Mouse (Mus musculus): Measurements from ENCODE around the gene 2900026A02Rik.

The 2900026A02Rik gene

DNA sequence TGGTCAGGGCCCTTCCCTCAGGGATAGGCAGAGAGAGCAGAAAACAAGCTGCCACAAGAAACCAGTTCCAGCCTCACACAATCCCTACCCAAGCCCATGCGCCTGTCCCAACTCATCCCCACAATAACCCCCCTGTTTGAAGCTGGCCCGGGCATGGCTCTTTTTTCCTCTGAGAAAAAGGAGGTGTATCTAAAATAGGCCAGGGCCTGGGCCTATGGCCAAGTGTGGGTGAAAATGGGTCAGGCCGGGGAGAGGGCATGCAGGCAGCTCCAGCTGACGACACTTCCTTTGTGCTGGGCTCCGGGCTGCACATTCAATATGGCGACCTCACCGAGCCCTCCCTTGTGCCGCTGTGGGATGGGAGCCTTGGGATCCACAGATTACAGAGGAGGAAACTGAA is 177.5 kb downstream of the 2900026A02Rik start:
- no peak for DNase-seq (ENCODE audit: low read depth, low spot score)

DNA sequence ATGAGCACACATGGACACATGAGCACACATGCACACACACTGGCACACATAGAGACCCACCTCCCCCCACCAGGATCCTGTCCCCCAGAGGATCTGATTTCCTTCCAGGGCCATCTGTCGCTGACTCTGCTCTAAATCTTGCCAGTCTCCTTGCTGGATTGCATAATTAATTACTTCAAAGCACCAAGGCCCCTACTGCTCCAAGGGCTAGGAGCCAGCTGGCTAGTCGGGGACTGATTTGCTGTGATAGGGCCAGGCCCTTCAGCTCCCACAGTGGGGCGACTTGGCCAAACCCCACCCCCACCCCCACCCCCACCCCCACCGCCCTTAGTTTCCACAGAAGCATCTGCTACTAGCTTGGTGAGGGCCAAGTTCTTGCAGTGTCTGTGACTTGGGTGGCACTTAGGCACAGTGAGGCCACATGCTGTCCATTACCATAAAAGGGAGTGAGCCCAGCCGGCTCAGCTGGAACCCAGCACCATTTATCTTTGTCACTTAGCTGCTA is 179.4 kb downstream of the 2900026A02Rik start:
- DNase-seq (ENCODE audit: low read depth, low spot score), result no peak

DNA sequence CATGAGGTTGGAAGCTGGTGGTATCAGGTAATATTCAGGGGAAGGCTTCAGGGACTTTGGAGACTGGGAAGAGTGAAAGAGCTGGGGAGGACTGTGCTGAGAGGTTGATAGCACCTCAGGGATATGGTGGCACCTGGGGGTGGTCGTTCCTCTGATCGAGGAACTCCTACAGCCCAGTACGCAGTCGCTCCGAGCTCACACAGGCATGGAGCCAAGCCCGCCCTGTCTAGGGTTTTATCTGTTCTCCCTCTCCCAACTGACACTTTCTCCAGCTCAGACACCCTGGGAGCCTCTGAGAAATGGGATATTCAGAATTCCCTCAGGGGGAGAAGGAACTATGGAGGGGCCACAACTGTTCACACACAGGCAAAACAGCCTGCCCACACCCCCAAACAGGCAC is 180.3 kb downstream of the 2900026A02Rik start:
- DNase-seq (ENCODE audit: low read depth, low spot score), result no peak

- no peak for DNase-seq (ENCODE audit: low read depth, low spot score)
These were observed 182.4 kb downstream of the 2900026A02Rik start for GRCm38 (mm10) chr5:113038601-113039000.

All from retina, adult 2 months (tissue).